Mouse (Mus musculus): ENCODE results near the gene Pot1b. TPM values are rescaled to one million over a fixed set of nuclear protein-coding genes. Genes with fewer than 3 reads are reported as not detected.

Gene Pot1b
- polyA plus RNA-seq, 1 experiment from 2014 or later, result 4.8 TPM

- no peaks in the 10 kb centered on the region for H3K27me3 ChIP-seq
- no peaks in the 10 kb centered on the region for H3K9me3 ChIP-seq (replicated peaks)
- WGBS, result 79% methylated on average over 3 of the region's 3 CpGs
Observed at GRCm38 (mm10) chr17:55625092-55625491, 87.3 kb downstream of the Pot1b start, which contains the start of gene Vmn2r118. Gene Vmn2r118 (minus strand): TSS chr17:55625192.

More at GRCm38 (mm10) chr17:55625092-55625491, 87.3 kb downstream of the Pot1b start, which contains the start of gene Vmn2r118:
- Histone ChIP-seq H3K4me1 (replicated peaks) (no peaks in the 10 kb centered on the region), H3K4me3 (no peak within 1 kb of the TSS), H3K36me3 (no peaks in the 10 kb centered on the region), H3K4me2 (no peak within 1 kb of the TSS), H3K27ac (no peak within 1 kb of the TSS), H3K9ac (no peak within 1 kb of the TSS)
- ATAC-seq (replicated peaks; ENCODE audit: insufficient number of reproducible peaks, insufficient read depth, low FRiP score, low read depth), result no peak

Other genes starting within 250 kb of the Pot1b start
- not detected in 2 replicates for gene Vmn2r118, start 87.4 kb downstream of the Pot1b start, polyA plus RNA-seq (2015; fragmentation: Nextera tagmentation; extraction: Ambion mirVana)
- gene Adgre4, start 37.4 kb upstream of the Pot1b start, polyA plus RNA-seq (2015; fragmentation: Nextera tagmentation; extraction: Ambion mirVana), result 0.24 and 0.30 TPM in 2 replicates
- gene Zfp119a, start 166.3 kb upstream of the Pot1b start, polyA plus RNA-seq (2015; fragmentation: Nextera tagmentation; extraction: Ambion mirVana), result 5.7 and 6.0 TPM in 2 replicates
- gene Zfp959, start 179.5 kb upstream of the Pot1b start, polyA plus RNA-seq (2015; fragmentation: Nextera tagmentation; extraction: Ambion mirVana), result 6.8 and 8.8 TPM in 2 replicates
- gene Zfp119b, start 236.9 kb upstream of the Pot1b start, polyA plus RNA-seq (2015; fragmentation: Nextera tagmentation; extraction: Ambion mirVana), result 4.3 and 5.5 TPM in 2 replicates
- gene Ebi3, start 240.0 kb upstream of the Pot1b start, polyA plus RNA-seq (2015; fragmentation: Nextera tagmentation; extraction: Ambion mirVana), result 0.87 and 2.2 TPM in 2 replicates
- 13.9 and 18.2 TPM in 2 replicates for gene Yju2, start 246.5 kb upstream of the Pot1b start, polyA plus RNA-seq (2015; fragmentation: Nextera tagmentation; extraction: Ambion mirVana)

Data from heart, embryonic 15.5 days (tissue).